Mouse (Mus musculus) heart, embryonic 11.5 days (tissue): ENCODE results near the gene Mum1. TPM values are rescaled to one million over a fixed set of nuclear protein-coding genes. Genes with fewer than 3 reads are reported as not detected.

ENCODE experiments used
- ATAC-seq: fragments of 200-750 bp; cut with Nextera tagmentation; replicated peaks from 2 replicates; pipeline ENCODE4 v1.8.0; 2017; ENCODE audit warnings: moderate library complexity; ENCODE audit not compliant: insufficient number of reproducible peaks, low FRiP score, low TSS enrichment
- H3K27ac ChIP-seq: fragments of 300-500 bp; sonication (generic); 2 replicates; pipeline ENCODE4 v1.5.1; 2014; ENCODE audit warnings: mild to moderate bottlenecking, low read depth, low read length
- H3K27me3 ChIP-seq: fragments of 300-500 bp; sonication (generic); 2 replicates; pipeline ENCODE4 v1.6.1; 2014; ENCODE audit warnings: mild to moderate bottlenecking, low read length, mixed read lengths; ENCODE audit not compliant: control insufficient read depth, insufficient read depth
- H3K36me3 ChIP-seq: fragments of 300-500 bp; sonication (generic); 2 replicates; pipeline ENCODE4 v1.6.1; 2014; ENCODE audit warnings: mild to moderate bottlenecking, low read length, moderate library complexity, mixed read lengths; ENCODE audit not compliant: control insufficient read depth, insufficient read depth
- H3K4me1 ChIP-seq: fragments of 300-500 bp; sonication (generic); 2 replicates; pipeline ENCODE4 v1.6.1; 2014; ENCODE audit warnings: low read length; ENCODE audit not compliant: control insufficient read depth, insufficient read depth
- H3K4me2 ChIP-seq: fragments of 300-500 bp; sonication (generic); 2 replicates; pipeline ENCODE4 v1.6.1; 2014; ENCODE audit warnings: mild to moderate bottlenecking, moderate library complexity
- H3K4me3 ChIP-seq: fragments of 300-500 bp; sonication (generic); 2 replicates; pipeline ENCODE4 v1.5.1; 2014; ENCODE audit warnings: low read depth, low read length
- H3K9ac ChIP-seq: fragments of 300-500 bp; sonication (generic); 2 replicates; pipeline ENCODE4 v1.6.1; 2014; ENCODE audit warnings: mild to moderate bottlenecking, low read depth, low read length, moderate library complexity
- H3K9me3 ChIP-seq: fragments of 300-500 bp; sonication (generic); replicated peaks from 2 replicates; pipeline ENCODE4 v1.6.1; 2016; ENCODE audit warnings: low read length; ENCODE audit not compliant: control insufficient read depth
- WGBS: fragments of 180-500 bp; shearing (Covaris S2); extraction: QIAGEN DNeasy Blood & Tissue Kit; methylation state at CpG from one replicate; pipeline ENCODE4 v1.1.7; 2014; ENCODE audit not compliant: insufficient replicate concordance; 5-methylcytosine and 5-hydroxymethylcytosine counted together
- microRNA-seq: library from miRNA; unstranded; fragments of <30 nt; microRNA quantifications from one replicate; pipeline ENCODE4, GENCODE M21; 2016; ENCODE audit warnings: borderline number of aligned reads
- polyA plus RNA-seq: library from polyadenylated mRNA; unstranded; fragments of >200 nt; fragmentation: Nextera tagmentation; extraction: Ambion mirVana; gene quantifications from 2 replicates; pipeline ENCODE4 v1.2.1, GENCODE M21; 2014

The Mum1 gene
- polyA plus RNA-seq, 1 experiment from 2014 or later, result 34.6 TPM

GRCm38 (mm10) chr10:80288657-80289056 is 62.4 kb downstream of the Mum1 start:
- no peaks in the 10 kb centered on the region for H3K9me3 ChIP-seq
- H3K27ac ChIP-seq, result no peak overlapping the region
- H3K27me3 ChIP-seq, result no peaks in the 10 kb centered on the region
- H3K4me3 ChIP-seq, result no peak overlapping the region
- no peak overlapping the region for H3K9ac ChIP-seq
- 0 out of 2 replicates have a peak, but pooled peaks cover 4% of the 10 kb centered on the region for H3K4me1 ChIP-seq
- peaks cover 23% of the 10 kb centered on the region for H3K36me3 ChIP-seq
- no peak overlapping the region for H3K4me2 ChIP-seq
- ATAC-seq, result no peak
- 70% methylated on average over 8 of the region's 8 CpGs for WGBS

GRCm38 (mm10) chr10:80292251-80293146 is 66.3 kb downstream of the Mum1 start, which contains the start of gene Rps15:
Gene Rps15, plus strand, starts transcription at chr10:80292453.
- peaks cover 17% of the 10 kb centered on the region for H3K36me3 ChIP-seq
- no peaks in the 10 kb centered on the region for H3K9me3 ChIP-seq
- peak within 1 kb of the TSS; percentile 100 for H3K9ac ChIP-seq
- H3K27ac ChIP-seq, result peak within 1 kb of the TSS; percentile 92
- peak within 1 kb of the TSS; percentile 98 for H3K4me2 ChIP-seq
- 0 out of 2 replicates have a peak, but pooled peaks cover 8% of the 10 kb centered on the region for H3K4me1 ChIP-seq
- WGBS, result under 1% methylated on average over 71 of the region's 72 CpGs
- peak within 1 kb of the TSS; percentile 86 for H3K4me3 ChIP-seq
- peak; percentile 81 for ATAC-seq
- peaks cover 10% of the 10 kb centered on the region for H3K27me3 ChIP-seq

- Histone ChIP-seq H3K4me2 (peak overlapping the region; percentile 98), H3K9me3 (no peaks in the 10 kb centered on the region), H3K9ac (peak overlapping the region; percentile 100), H3K27ac (peak overlapping the region; percentile 92), H3K4me3 (peak overlapping the region; percentile 86), H3K27me3 (peaks cover 18% of the 10 kb centered on the region), H3K36me3 (peaks cover 14% of the 10 kb centered on the region), H3K4me1 (0 out of 2 replicates have a peak, but pooled peaks cover 8% of the 10 kb centered on the region)
- 28% methylated on average over 14 of the region's 14 CpGs for WGBS
- ATAC-seq, result no peak
Measured at GRCm38 (mm10) chr10:80293325-80293724, 67.1 kb downstream of the Mum1 start.

Small RNA genes within 50 kb of the gene (microRNA-seq; reads per million reads assigned to microRNA genes)
- 0.68 reads per million, percentile 4 among the genes with 10 or more reads in this experiment for gene Mir6911

Other genes starting within 250 kb of the Mum1 start
- gene Tmem259, start 242.1 kb upstream of the Mum1 start, polyA plus RNA-seq, result 12.8 and 15.6 TPM in 2 replicates
- 405 and 420 TPM in 2 replicates for gene Cnn2, start 237.8 kb upstream of the Mum1 start, polyA plus RNA-seq
- 2.1 and 2.8 TPM in 2 replicates for gene Abca7, start 229.9 kb upstream of the Mum1 start, polyA plus RNA-seq
- gene Arhgap45, start 209.8 kb upstream of the Mum1 start, polyA plus RNA-seq, result 6.2 and 7.5 TPM in 2 replicates
- gene Polr2e, start 186.6 kb upstream of the Mum1 start, polyA plus RNA-seq, result 160 and 182 TPM in 2 replicates
- gene Gpx4, start 179.3 kb upstream of the Mum1 start, polyA plus RNA-seq, result 711 and 729 TPM in 2 replicates
- gene Sbno2, start 120.9 kb upstream of the Mum1 start, polyA plus RNA-seq, result 8.4 and 9.6 TPM in 2 replicates
- gene Stk11, start 110.6 kb upstream of the Mum1 start, polyA plus RNA-seq, result 16.5 and 20.0 TPM in 2 replicates
- 772 and 785 TPM in 2 replicates for gene Atp5d, start 87.8 kb upstream of the Mum1 start, polyA plus RNA-seq
- gene Cbarp, start 85.6 kb upstream of the Mum1 start, polyA plus RNA-seq, result 2.5 and 2.7 TPM in 2 replicates
- 29.5 and 31.9 TPM in 2 replicates for gene Midn, start 78.2 kb upstream of the Mum1 start, polyA plus RNA-seq
- gene Cirbp, start 60.4 kb upstream of the Mum1 start, polyA plus RNA-seq, result 49.1 and 52.7 TPM in 2 replicates
- 9.6 and 12.4 TPM in 2 replicates for gene 1600002K03Rik, start 53.5 kb upstream of the Mum1 start, polyA plus RNA-seq
- gene Efna2, start 47.0 kb upstream of the Mum1 start, polyA plus RNA-seq, result 13.9 and 14.8 TPM in 2 replicates
- gene Ndufs7, start 22.7 kb downstream of the Mum1 start, polyA plus RNA-seq, result 499 and 501 TPM in 2 replicates
- gene Gamt, start 34.6 kb downstream of the Mum1 start, polyA plus RNA-seq, result 57.2 and 59.0 TPM in 2 replicates
- 28.4 and 29.9 TPM in 2 replicates for gene Dazap1, start 35.1 kb downstream of the Mum1 start, polyA plus RNA-seq
- 702 and 828 TPM in 2 replicates for gene Rps15, start 66.0 kb downstream of the Mum1 start, polyA plus RNA-seq
- 0.55 and 0.69 TPM in 2 replicates for gene Apc2, start 69.5 kb downstream of the Mum1 start, polyA plus RNA-seq
- gene 2310011J03Rik, start 94.1 kb downstream of the Mum1 start, polyA plus RNA-seq, result 29.7 and 31.0 TPM in 2 replicates
- 0.77 and 1.6 TPM in 2 replicates for gene Pcsk4, start 103.1 kb downstream of the Mum1 start, polyA plus RNA-seq
- gene Reep6, start 103.5 kb downstream of the Mum1 start, polyA plus RNA-seq, result 4.9 and 7.3 TPM in 2 replicates
- gene Adamtsl5, start 122.0 kb downstream of the Mum1 start, polyA plus RNA-seq, result 2.4 and 3.7 TPM in 2 replicates
- gene Plk5, start 130.0 kb downstream of the Mum1 start, polyA plus RNA-seq, result not detected in 2 replicates
- gene Mex3d, start 161.2 kb downstream of the Mum1 start, polyA plus RNA-seq, result 4.0 and 6.4 TPM in 2 replicates
- 151 and 171 TPM in 2 replicates for gene Mbd3, start 173.1 kb downstream of the Mum1 start, polyA plus RNA-seq
- 1,161 and 1,177 TPM in 2 replicates for gene Uqcr11, start 180.4 kb downstream of the Mum1 start, polyA plus RNA-seq
- 66.1 and 69.8 TPM in 2 replicates for gene Tcf3, start 207.2 kb downstream of the Mum1 start, polyA plus RNA-seq